Mouse (Mus musculus): Measurements from ENCODE around the gene Crtap.
"Not testable (repeated sequence)": the region's sequence is repeated elsewhere in the genome, so short reads cannot be mapped to it uniquely, and the experiment has no call there.

Gene Crtap

GRCm38 (mm10) chr9:114328332-114328731, 62.1 kb downstream of the Crtap start:
- in situ Hi-C loops (cut with MboI, MseI) = not testable (repeated sequence)

GRCm38 (mm10) chr9:114326011-114326748, 64.3 kb downstream of the Crtap start:
- in situ Hi-C loops (cut with MboI, MseI) = no loop called here

Data from T-helper 1 cell (primary cell).